Mouse (Mus musculus) right cerebral cortex, postnatal 4 days (tissue): ENCODE measurements around the gene Sec11a.
"Not testable (repeated sequence)": the region's sequence is repeated elsewhere in the genome, so short reads cannot be mapped to it uniquely, and the experiment has no call there.

Source experiments
- DNase-seq: peaks from one replicate; pipeline ENCODE4 v3.0.0-alpha.2; 2022

Gene Sec11a

GRCm38 (mm10) chr7:80947445-80948350, at the start of gene Sec11a:
Gene Sec11a (minus strand): TSS chr7:80947780.
- DNase-seq, result peak; percentile 89

DNA sequence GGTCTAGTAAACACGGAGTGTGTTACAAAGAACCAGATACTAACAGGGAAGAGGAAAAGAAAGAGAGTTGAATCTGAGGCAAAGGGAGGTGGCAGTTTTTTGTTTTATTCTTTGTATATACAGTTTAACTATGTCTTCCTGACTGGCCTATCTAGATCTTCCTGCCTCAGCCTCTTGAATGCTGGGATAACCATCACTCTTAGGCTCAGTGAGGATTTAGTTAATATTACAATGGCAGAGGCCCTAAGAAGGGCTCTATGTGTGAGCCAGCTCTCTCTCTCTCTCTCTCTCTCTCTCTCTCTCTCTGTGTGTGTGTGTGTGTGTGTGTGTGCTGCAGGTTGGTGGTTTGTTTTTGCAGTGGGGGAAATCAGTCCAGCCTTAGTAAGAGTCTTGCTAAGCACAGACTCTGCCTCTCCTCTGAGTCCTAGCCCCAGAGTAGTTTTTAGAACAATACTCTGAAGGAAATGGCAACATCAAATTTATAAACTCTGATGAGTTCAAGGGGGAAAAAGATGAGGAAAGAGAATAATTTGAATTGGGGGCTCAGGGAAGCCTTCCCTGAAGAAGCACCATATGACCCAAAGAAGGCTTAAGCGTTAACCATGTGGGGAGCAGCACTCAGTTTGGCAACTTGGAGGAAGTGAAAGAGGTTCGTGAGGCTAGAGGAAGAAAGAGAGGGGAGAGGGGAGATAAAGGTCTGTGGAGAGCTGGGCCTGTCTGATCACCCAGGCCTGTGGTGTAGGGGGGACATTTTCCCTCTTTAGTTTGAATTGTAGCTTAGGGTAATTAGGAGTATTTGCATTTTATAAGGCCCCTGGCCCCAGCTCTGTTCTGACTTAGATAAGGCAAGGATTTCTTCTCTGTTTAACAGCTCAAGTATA, 47.9 kb upstream of the Sec11a start:
- no peak for DNase-seq

GRCm38 (mm10) chr7:80994663-80995005, 47.1 kb upstream of the Sec11a start:
- no peak for DNase-seq

DNA sequence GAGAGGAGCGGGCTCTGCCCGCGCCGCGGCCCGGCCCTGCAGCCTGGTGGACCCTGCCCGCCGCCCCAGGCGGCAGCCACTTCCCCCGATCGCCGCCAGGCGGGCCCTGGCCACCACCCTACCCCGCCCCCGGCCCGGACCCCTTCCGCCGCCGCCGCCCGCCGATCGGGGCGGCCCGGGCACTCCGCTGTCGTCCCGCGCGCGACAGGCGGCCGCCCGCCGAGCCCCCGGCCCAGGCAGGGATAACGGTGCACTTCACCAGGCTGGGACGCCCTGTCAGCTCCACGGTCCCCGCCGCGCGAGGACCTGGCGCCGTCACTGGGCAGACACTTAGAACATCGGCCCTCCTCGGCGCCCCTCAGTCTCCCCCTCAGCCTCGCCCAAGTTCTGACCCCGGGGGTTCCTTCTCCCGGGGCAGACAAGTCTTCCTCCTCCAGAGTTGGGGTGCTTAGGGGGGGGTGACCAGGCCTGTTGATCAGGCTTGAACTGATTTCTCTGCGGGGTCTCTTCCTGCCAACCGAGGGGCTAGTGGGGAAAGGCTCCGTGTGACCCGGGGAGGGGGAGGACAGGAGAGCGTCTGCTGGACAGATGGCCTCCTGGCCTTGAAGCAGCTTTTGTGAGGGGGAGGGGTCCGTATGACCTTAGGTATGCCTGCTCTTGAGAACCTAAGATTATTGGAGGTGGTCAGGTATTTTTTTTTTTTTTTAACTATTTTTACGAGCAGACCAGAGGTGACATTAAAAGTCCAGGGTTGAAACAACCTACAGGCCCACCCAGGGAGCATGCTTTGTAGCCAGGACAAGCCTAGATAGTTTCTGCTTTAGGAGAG, 46.5 kb upstream of the Sec11a start:
- DNase-seq, result no peak

- DNase-seq, result peak; percentile 76
Measured at GRCm38 (mm10) chr7:80992980-80993833, 45.6 kb upstream of the Sec11a start, which contains the start of gene Zfp592. Gene Zfp592 (plus strand): TSS chr7:80993681.

- DNase-seq, result no peak
Measured at GRCm38 (mm10) chr7:80992631-80992979, 45.0 kb upstream of the Sec11a start.

- DNase-seq, result no peak
Measured at GRCm38 (mm10) chr7:80992063-80992462, 44.5 kb upstream of the Sec11a start.

- DNase-seq, result no peak
Measured at GRCm38 (mm10) chr7:80991589-80991988, 44.0 kb upstream of the Sec11a start.

DNA sequence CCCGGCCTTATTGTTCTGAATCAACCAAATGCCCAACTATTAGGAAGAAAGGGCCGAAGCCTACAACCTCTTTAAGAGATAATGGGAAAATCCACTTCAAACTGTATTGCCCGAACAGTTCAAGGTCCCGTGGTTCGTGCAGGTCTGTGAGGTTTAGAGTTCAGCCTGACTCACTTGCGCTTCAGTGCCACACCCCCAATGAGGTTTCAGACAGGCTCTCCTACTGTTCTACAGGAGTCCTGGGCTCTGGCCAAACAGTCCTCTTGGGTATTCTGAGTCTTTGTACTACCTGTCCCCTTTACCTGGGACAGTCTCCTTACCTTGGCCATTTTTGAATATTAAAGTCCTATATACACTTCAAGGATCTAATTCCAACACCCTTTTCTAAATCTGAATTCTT, 42.7 kb upstream of the Sec11a start:
- no peak for DNase-seq

DNA sequence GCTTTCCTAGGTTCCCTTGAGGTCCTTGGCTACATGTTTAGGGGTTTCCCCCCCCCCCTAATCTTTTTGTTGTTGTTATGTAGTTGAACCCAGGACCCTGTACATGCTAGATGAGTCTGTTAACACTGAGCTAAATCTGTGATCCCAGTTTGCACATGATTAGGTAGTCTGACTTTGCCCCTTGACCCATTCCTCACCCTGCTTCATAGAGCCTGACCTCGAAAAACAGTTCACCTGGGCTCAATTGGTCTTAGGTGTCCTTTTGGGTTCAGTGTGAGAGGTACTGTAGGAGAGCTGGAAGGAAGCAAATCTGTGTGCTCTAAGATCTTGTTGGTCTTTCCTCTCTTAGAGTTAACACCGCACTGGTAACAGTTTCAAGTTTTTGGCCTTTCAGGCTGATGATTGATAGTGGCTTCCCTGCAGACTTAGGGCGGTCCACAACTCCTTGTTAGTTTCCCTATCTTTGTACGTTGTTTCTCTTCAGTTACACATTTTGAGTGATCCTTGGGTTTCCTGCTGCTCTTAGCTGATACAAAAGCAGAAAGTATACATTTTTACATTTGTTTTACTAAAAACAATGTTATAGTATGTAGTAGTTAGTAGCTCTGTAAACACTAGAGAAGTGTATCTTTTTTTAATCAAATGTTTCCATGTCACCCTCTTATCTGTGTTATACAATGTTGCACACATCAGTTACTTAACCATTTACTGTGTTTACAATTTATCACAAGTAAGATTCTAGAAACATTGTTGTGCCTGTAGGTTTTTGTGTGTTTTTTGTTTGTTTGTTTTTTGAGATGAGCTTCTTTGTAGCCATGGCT, 40.4 kb upstream of the Sec11a start:
- no peak for DNase-seq

DNA sequence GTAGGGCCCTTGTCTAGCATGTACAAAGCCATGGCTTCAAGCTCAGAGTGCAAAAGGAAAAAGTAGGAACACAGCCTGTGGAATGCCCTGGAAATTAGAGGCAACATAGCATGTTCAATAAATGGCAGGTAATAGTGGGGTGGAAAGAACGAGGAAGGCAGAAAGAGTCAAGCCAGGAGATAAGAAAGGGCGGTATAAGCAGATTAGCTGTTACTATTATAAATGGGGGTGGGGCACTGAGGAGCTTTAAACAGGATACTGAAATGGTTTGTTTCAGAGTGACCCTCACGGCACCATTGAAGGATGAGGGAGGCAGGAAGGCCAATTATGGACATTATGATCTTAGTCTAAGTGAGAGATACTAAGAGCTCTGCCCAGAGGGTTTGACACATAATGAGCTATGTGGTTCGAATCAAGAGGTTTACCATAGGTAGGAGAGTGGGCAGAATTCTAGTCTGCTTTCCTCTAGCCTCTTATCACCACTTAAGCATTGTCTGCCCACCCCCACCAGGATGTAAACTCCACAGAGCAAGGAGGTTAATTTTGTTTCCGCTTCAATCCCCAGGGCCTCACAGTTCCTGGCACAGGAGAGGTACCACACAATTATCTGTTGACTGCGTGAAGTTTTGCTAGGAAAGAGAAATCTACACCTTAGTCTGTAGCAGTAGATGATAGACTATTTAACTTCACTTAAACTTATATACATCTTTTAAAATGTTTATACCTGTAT, 39.0 kb upstream of the Sec11a start:
- no peak for DNase-seq

DNA sequence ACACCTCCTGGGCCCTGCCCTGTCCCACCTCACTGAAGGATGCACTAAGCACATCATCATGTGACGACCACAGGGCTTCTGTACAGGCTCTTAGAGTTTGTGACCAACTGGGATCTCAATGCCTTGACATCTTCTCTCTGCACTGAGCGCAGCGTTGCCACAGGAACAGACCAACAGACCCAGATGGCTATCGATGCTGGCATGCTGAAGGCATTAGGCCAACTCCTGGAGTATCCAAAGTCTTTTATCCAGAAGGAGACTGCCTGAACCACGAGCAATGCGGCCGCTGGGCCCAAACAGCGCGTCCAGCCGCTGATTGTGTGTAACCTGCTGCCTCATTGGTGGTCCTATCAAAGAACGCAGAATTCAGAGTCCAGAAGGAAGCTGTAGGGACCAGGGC, 33.0 kb upstream of the Sec11a start:
- no peak for DNase-seq

GRCm38 (mm10) chr7:80973638-80974015, 26.0 kb upstream of the Sec11a start:
- not testable (repeated sequence) for DNase-seq

- not testable (repeated sequence) for DNase-seq
Measured at GRCm38 (mm10) chr7:80972920-80973637, 25.5 kb upstream of the Sec11a start.

DNA sequence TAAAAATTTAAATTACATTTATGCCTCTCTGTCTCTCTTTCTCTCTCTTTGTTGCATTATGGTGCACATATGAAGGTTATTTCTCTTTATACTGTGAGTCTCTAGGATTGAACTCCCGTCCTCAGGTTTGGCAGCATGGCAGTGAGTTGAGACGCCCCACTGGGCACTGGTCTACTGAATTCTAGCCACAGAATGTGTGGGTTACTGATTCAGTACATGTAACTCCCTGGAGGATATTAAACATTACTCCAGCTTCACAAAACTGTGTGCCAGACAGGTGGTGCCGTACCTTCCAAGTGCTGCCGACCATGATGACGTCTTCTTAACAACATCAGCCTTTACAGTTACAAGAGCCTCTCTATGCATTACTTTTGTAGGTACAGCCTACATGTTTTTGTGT, 24.5 kb upstream of the Sec11a start:
- DNase-seq, result no peak

DNA sequence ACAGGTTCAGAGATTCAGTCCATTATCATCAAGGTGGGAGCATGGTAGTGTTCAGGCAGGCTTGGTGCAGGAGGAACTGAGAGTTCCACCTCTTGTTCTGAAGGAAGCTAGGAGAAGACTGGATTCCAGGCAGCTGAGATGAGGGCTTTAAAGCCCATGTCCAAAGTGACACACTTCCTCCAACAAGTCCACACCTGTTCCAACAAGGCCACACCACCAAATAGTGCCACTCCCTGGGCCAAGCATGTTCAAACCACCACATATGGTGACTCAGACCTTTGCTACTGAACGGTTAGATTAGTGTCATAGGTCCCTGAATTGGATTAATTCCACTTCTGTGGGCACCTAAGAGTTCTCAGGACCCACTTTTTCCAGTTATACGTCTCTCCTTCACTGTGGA, 23.8 kb upstream of the Sec11a start:
- no peak for DNase-seq

GRCm38 (mm10) chr7:80970913-80971312, 23.3 kb upstream of the Sec11a start:
- DNase-seq, result no peak

DNA sequence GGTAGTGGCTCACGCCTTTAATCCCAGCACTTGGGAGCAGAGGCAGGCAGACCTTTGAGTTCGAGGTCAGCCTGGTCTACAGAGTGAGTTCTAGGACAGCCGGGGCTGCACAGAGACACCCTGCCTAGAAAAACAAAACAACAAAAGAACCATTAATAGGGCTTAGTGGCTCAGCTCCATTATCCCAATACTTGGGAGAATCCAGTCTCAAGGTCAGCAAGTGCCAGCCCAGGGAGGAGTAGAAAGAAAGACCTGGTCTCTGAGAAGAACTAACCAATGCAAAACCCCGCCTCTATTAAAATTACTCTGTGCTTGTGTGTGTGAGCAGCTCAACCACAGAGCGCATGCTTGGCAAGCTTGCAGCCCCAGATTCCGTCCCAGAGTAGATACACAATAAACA, 15.2 kb upstream of the Sec11a start:
- DNase-seq, result no peak

DNA sequence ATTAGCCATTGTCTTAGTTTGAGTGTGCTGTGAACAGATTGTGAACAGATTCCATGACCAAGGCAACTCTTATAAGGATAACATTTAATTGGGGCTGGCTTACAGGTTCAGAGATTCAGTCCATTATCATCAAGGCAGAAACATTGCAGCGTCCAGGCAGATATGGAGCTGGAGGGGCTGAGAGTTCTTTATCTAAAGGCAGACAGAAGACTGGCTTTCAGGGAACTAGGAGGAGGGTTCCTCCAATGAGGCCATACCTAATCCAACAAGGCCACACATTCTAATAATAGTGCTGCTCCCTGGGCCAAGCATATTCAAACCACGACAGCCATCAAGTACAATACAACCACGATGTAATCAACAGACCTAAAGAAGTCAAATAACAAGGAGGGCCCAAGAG, 11.4 kb upstream of the Sec11a start:
- no peak for DNase-seq

DNA sequence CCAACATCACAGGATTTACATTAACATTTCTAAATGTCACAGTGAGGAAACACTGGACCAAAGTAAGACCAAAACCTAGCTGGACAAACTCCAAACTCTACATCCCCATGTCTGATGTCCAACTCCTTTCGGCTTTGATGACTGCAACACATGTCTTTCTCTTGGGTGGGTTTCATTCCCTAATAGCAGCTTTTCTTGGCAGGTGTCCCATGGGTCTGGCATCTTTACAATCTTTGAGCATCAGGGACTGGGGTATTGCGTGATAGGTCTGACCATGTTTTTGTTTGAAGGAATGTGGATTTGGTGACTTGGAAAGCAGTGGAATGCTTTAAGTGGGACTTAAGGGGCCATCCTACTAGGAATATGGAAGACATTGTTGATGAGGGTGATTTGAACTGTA, 9.3 kb upstream of the Sec11a start:
- no peak for DNase-seq
